Mouse (Mus musculus): ENCODE results near the gene Iqgap3. TPM values are rescaled to one million over a fixed set of nuclear protein-coding genes. Genes with fewer than 3 reads are reported as not detected.

Iqgap3 gene
- polyA plus RNA-seq, 1 experiment from 2014 or later = 3.8 TPM

- Histone ChIP-seq H3K27ac (replicated peaks) (no peak overlapping the region), H3K9ac (no peak overlapping the region), H3K9me3 (no peaks in the 10 kb centered on the region), H3K4me3 (no peak overlapping the region), H3K4me1 (replicated peaks) (no peaks in the 10 kb centered on the region), H3K4me2 (no peak overlapping the region), H3K27me3 (no peaks in the 10 kb centered on the region; the same call in none of the 2 replicates), H3K36me3 (no peaks in the 10 kb centered on the region)
- WGBS = 82% methylated on average over 8 of the region's 8 CpGs
- ATAC-seq (ENCODE audit: low read depth) = no peak
These were observed 7.0 kb upstream of the Iqgap3 start for GRCm38 (mm10) chr3:88074766-88075165.

GRCm38 (mm10) chr3:88077441-88077840 is 4.3 kb upstream of the Iqgap3 start:
- H3K27ac ChIP-seq (replicated peaks) = no peak overlapping the region
- no peak overlapping the region for H3K4me2 ChIP-seq
- H3K9ac ChIP-seq = no peak overlapping the region
- H3K4me1 ChIP-seq (replicated peaks) = peaks cover 10% of the 10 kb centered on the region
- H3K27me3 ChIP-seq = no peaks in the 10 kb centered on the region
- ATAC-seq (ENCODE audit: low read depth) = no peak
- H3K36me3 ChIP-seq = no peaks in the 10 kb centered on the region
- H3K4me3 ChIP-seq = no peak overlapping the region
- no peaks in the 10 kb centered on the region for H3K9me3 ChIP-seq
- whole genome bisulfite sequencing = 43% methylated on average over 8 of the region's 8 CpGs

- Histone ChIP-seq H3K4me2 (no peak within 1 kb of the TSS), H3K9ac (no peak within 1 kb of the TSS), H3K27me3 (no peaks in the 10 kb centered on the region), H3K36me3 (no peaks in the 10 kb centered on the region), H3K4me1 (replicated peaks) (peaks cover 17% of the 10 kb centered on the region), H3K27ac (replicated peaks) (no peak within 1 kb of the TSS), H3K9me3 (no peaks in the 10 kb centered on the region), H3K4me3 (no peak within 1 kb of the TSS)
- 85% methylated on average over 4 of the region's 4 CpGs for WGBS
- no peak for ATAC-seq (ENCODE audit: low read depth)
These were observed 3.6 kb upstream of the Iqgap3 start, which contains the start of gene Ttc24 for GRCm38 (mm10) chr3:88078204-88078603. Ttc24 (minus strand) TSS chr3:88078304.

- peak overlapping the region; percentile 49 for H3K9ac ChIP-seq
- peak; percentile 40; the same call in 1 of the 2 replicates for ATAC-seq (ENCODE audit: low read depth)
- no peaks in the 10 kb centered on the region for H3K27me3 ChIP-seq
- no peak overlapping the region for H3K27ac ChIP-seq (replicated peaks)
- peak overlapping the region; percentile 73 for H3K4me2 ChIP-seq
- H3K9me3 ChIP-seq = no peaks in the 10 kb centered on the region
- peaks cover 18% of the 10 kb centered on the region for H3K4me1 ChIP-seq (replicated peaks)
- no peaks in the 10 kb centered on the region for H3K36me3 ChIP-seq
- WGBS = 4% methylated on average over 13 of the region's 13 CpGs
- peak overlapping the region; percentile 46 for H3K4me3 ChIP-seq
These were observed 450 bp downstream of the Iqgap3 start for GRCm38 (mm10) chr3:88082224-88082618.

- no peaks in the 10 kb centered on the region for H3K27me3 ChIP-seq
- no peak for ATAC-seq (ENCODE audit: low read depth)
- H3K36me3 ChIP-seq = no peaks in the 10 kb centered on the region
- peak overlapping the region; percentile 46 for H3K4me3 ChIP-seq
- peaks cover 18% of the 10 kb centered on the region for H3K4me1 ChIP-seq (replicated peaks)
- H3K9ac ChIP-seq = 0 out of 2 replicates have a peak overlapping the region, but pooled peaks have one; percentile 49
- H3K27ac ChIP-seq (replicated peaks) = no peak overlapping the region
- H3K9me3 ChIP-seq = no peaks in the 10 kb centered on the region
- peak overlapping the region; percentile 73 for H3K4me2 ChIP-seq
- WGBS = 22% methylated on average over 4 of the region's 4 CpGs
These were observed 892 bp downstream of the Iqgap3 start for GRCm38 (mm10) chr3:88082663-88083062.

- Histone ChIP-seq H3K27me3 (no peaks in the 10 kb centered on the region), H3K9ac (no peak overlapping the region), H3K4me3 (no peak overlapping the region), H3K4me1 (replicated peaks) (peaks cover 18% of the 10 kb centered on the region), H3K4me2 (no peak overlapping the region), H3K9me3 (no peaks in the 10 kb centered on the region), H3K27ac (replicated peaks) (no peak overlapping the region), H3K36me3 (no peaks in the 10 kb centered on the region)
- 87% methylated on average over 2 of the region's 2 CpGs for WGBS
- no peak for ATAC-seq (ENCODE audit: low read depth)
These were observed 2.2 kb downstream of the Iqgap3 start for GRCm38 (mm10) chr3:88084001-88084400.

GRCm38 (mm10) chr3:88085459-88085858 is 3.7 kb downstream of the Iqgap3 start:
- WGBS = 96% methylated on average over 5 of the region's 9 CpGs
- Histone ChIP-seq H3K9me3 (no peaks in the 10 kb centered on the region), H3K9ac (no peak overlapping the region), H3K4me1 (replicated peaks) (peaks cover 18% of the 10 kb centered on the region), H3K27ac (replicated peaks) (no peak overlapping the region), H3K36me3 (no peaks in the 10 kb centered on the region), H3K4me2 (no peak overlapping the region), H3K27me3 (no peaks in the 10 kb centered on the region), H3K4me3 (no peak overlapping the region)
- ATAC-seq (ENCODE audit: low read depth) = no peak

- Histone ChIP-seq H3K9me3 (no peaks in the 10 kb centered on the region), H3K4me1 (replicated peaks) (peaks cover 6% of the 10 kb centered on the region), H3K27me3 (no peaks in the 10 kb centered on the region), H3K9ac (no peak overlapping the region), H3K4me3 (no peak overlapping the region), H3K27ac (replicated peaks) (no peak overlapping the region), H3K36me3 (0 out of 2 replicates have a peak, but pooled peaks cover 7% of the 10 kb centered on the region), H3K4me2 (no peak overlapping the region)
- ATAC-seq (ENCODE audit: low read depth) = no peak
- WGBS = 74% methylated on average over 1 of the region's 1 CpGs
These were observed 5.9 kb downstream of the Iqgap3 start for GRCm38 (mm10) chr3:88087688-88088087.

GRCm38 (mm10) chr3:88090106-88090505 is 8.3 kb downstream of the Iqgap3 start:
- Histone ChIP-seq H3K27ac (replicated peaks) (no peak overlapping the region), H3K4me2 (no peak overlapping the region), H3K4me1 (replicated peaks) (peaks cover 6% of the 10 kb centered on the region; the same call in 1 of the 2 replicates), H3K9ac (no peak overlapping the region), H3K9me3 (no peaks in the 10 kb centered on the region), H3K36me3 (peaks cover 9% of the 10 kb centered on the region; the same call in 1 of the 2 replicates), H3K4me3 (no peak overlapping the region), H3K27me3 (no peaks in the 10 kb centered on the region)
- WGBS = 92% methylated on average over 7 of the region's 7 CpGs
- ATAC-seq (ENCODE audit: low read depth) = no peak

- Histone ChIP-seq H3K4me3 (no peak overlapping the region), H3K27ac (replicated peaks) (no peak overlapping the region), H3K9me3 (no peaks in the 10 kb centered on the region), H3K36me3 (peaks cover 9% of the 10 kb centered on the region; the same call in 1 of the 2 replicates), H3K27me3 (no peaks in the 10 kb centered on the region), H3K4me2 (no peak overlapping the region), H3K9ac (no peak overlapping the region), H3K4me1 (replicated peaks) (peaks cover 6% of the 10 kb centered on the region; the same call in 1 of the 2 replicates)
- 89% methylated on average over 6 of the region's 6 CpGs for WGBS
- ATAC-seq (ENCODE audit: low read depth) = no peak
These were observed 8.8 kb downstream of the Iqgap3 start for GRCm38 (mm10) chr3:88090616-88091015.

GRCm38 (mm10) chr3:88094126-88094525 is 12.4 kb downstream of the Iqgap3 start:
- 82% methylated on average over 5 of the region's 5 CpGs for WGBS
- ATAC-seq (ENCODE audit: low read depth) = no peak
- H3K9ac ChIP-seq = no peak overlapping the region

GRCm38 (mm10) chr3:88097666-88098065 is 15.9 kb downstream of the Iqgap3 start:
- H3K27me3 ChIP-seq = no peaks in the 10 kb centered on the region
- no peak for ATAC-seq (ENCODE audit: low read depth)
- H3K9ac ChIP-seq = no peak overlapping the region
- H3K36me3 ChIP-seq = peaks cover 2% of the 10 kb centered on the region; the same call in 1 of the 2 replicates
- peaks cover 6% of the 10 kb centered on the region; the same call in 1 of the 2 replicates for H3K4me1 ChIP-seq (replicated peaks)
- H3K9me3 ChIP-seq = no peaks in the 10 kb centered on the region
- no peak overlapping the region for H3K4me3 ChIP-seq
- H3K4me2 ChIP-seq = no peak overlapping the region
- H3K27ac ChIP-seq (replicated peaks) = no peak overlapping the region
- WGBS = 88% methylated on average over 6 of the region's 6 CpGs

More at GRCm38 (mm10) chr3:88094126-88094525, 12.4 kb downstream of the Iqgap3 start:
- Histone ChIP-seq H3K4me1 (replicated peaks) (peaks cover 6% of the 10 kb centered on the region; the same call in 1 of the 2 replicates), H3K27me3 (no peaks in the 10 kb centered on the region), H3K9me3 (no peaks in the 10 kb centered on the region), H3K4me3 (no peak overlapping the region), H3K4me2 (no peak overlapping the region), H3K27ac (replicated peaks) (no peak overlapping the region), H3K36me3 (peaks cover 9% of the 10 kb centered on the region; the same call in 1 of the 2 replicates)

GRCm38 (mm10) chr3:88100251-88100650 is 18.5 kb downstream of the Iqgap3 start:
- Histone ChIP-seq H3K27ac (replicated peaks) (0 out of 2 replicates have a peak overlapping the region, but pooled peaks have one; percentile 9), H3K4me3 (no peak overlapping the region), H3K9me3 (no peaks in the 10 kb centered on the region), H3K27me3 (no peaks in the 10 kb centered on the region), H3K4me2 (no peak overlapping the region), H3K4me1 (replicated peaks) (no peaks in the 10 kb centered on the region), H3K9ac (no peak overlapping the region), H3K36me3 (0 out of 2 replicates have a peak, but pooled peaks cover 5% of the 10 kb centered on the region)
- 67% methylated on average over 3 of the region's 3 CpGs for WGBS
- ATAC-seq (ENCODE audit: low read depth) = no peak
